Mouse (Mus musculus) megakaryocyte, embryonic 14.5 days (primary cell): ENCODE results near the gene Phka1.

ENCODE experiments used
- FLI1 ChIP-seq: IDR thresholded peaks from 2 replicates; pipeline ENCODE4 v1.6.1; 2012; ENCODE audit warnings: low read length, inconsistent platforms, mixed read lengths
- GATA1 ChIP-seq: IDR thresholded peaks from 3 replicates; pipeline ENCODE4 v1.6.1; 2012; ENCODE audit warnings: mixed read lengths, low read length, inconsistent platforms, borderline replicate concordance

- TF ChIP-seq FLI1, result no peak
- no peak for TF ChIP-seq GATA1
These were observed 72.9 kb downstream of the Phka1 start for GRCm38 (mm10) chrX:102571186-102571585.
